Mouse (Mus musculus) lung, postnatal 14 days (tissue): ENCODE measurements around the gene Sult1c1.
"Not testable (repeated sequence)": the region's sequence is repeated elsewhere in the genome, so short reads cannot be mapped to it uniquely, and the experiment has no call there.

Source experiments
- DNase-seq: peaks from one replicate; pipeline ENCODE4 v3.0.0; 2021

Gene Sult1c1

GRCm38 (mm10) chr17:53990574-53990973, at the start of gene Sult1c1:
Gene Sult1c1 (minus strand): TSS chr17:53990674.
- DNase-seq = no peak

- DNase-seq = peak; percentile 6
Measured at GRCm38 (mm10) chr17:54014204-54014603, 23.7 kb upstream of the Sult1c1 start.

- no peak for DNase-seq
Measured at GRCm38 (mm10) chr17:54011196-54011595, 20.7 kb upstream of the Sult1c1 start.

GRCm38 (mm10) chr17:54010536-54010935, 20.1 kb upstream of the Sult1c1 start:
- not testable (repeated sequence) for DNase-seq

GRCm38 (mm10) chr17:54003522-54003921, 13.0 kb upstream of the Sult1c1 start:
- no peak for DNase-seq

- DNase-seq = no peak
Measured at GRCm38 (mm10) chr17:53973606-53974005, 16.9 kb downstream of the Sult1c1 start.

- no peak for DNase-seq
Measured at GRCm38 (mm10) chr17:53941569-53942162, 48.8 kb downstream of the Sult1c1 start.

- no peak for DNase-seq
Measured at GRCm38 (mm10) chr17:53940726-53941125, 49.7 kb downstream of the Sult1c1 start.
